Mouse (Mus musculus) kidney, postnatal 0 days (tissue): ENCODE data around the gene Piezo1. TPM values are rescaled to one million over a fixed set of nuclear protein-coding genes. Genes with fewer than 3 reads are reported as not detected.
A peak's percentile ranks its signal among the peaks of the same experiment; 100 is the strongest.

Experiments
- ATAC-seq: fragments of 200-750 bp; cut with Nextera tagmentation; replicated peaks from 2 replicates; pipeline ENCODE4 v1.8.0; 2017; ENCODE audit warnings: low read depth, moderate number of reproducible peaks, moderate TSS enrichment, moderate library complexity; ENCODE audit not compliant: low FRiP score
- DNase-seq: peaks from one replicate; pipeline ENCODE4 v3.0.0-alpha.2; 2016; ENCODE audit warnings: low spot score
- H3K27ac ChIP-seq: fragments of 300-500 bp; sonication (generic); 2 replicates; pipeline ENCODE4 v1.5.1; 2014; ENCODE audit warnings: mild to moderate bottlenecking
- H3K27me3 ChIP-seq: fragments of 300-500 bp; sonication (generic); 2 replicates; pipeline ENCODE4 v1.6.1; 2014; ENCODE audit warnings: low read length, mixed read lengths; ENCODE audit not compliant: insufficient read depth
- H3K36me3 ChIP-seq: fragments of 300-500 bp; sonication (generic); 2 replicates; pipeline ENCODE4 v1.6.1; 2014; ENCODE audit warnings: low read length, mixed read lengths; ENCODE audit not compliant: insufficient read depth
- H3K4me1 ChIP-seq: fragments of 300-500 bp; sonication (generic); replicated peaks from 2 replicates; pipeline ENCODE4 v1.6.1; 2014; ENCODE audit warnings: antibody characterized with exemption, low read length, mixed read lengths; ENCODE audit not compliant: insufficient read depth
- H3K4me2 ChIP-seq: fragments of 300-500 bp; sonication (generic); 2 replicates; pipeline ENCODE4 v1.6.1; 2014; ENCODE audit warnings: mild to moderate bottlenecking, low read length, moderate library complexity, mixed read lengths
- H3K4me3 ChIP-seq: fragments of 300-500 bp; sonication (generic); replicated peaks from 2 replicates; pipeline ENCODE4 v1.5.1; 2014; ENCODE audit warnings: low read depth, low read length
- H3K9ac ChIP-seq: fragments of 300-500 bp; sonication (generic); 2 replicates; pipeline ENCODE4 v1.6.1; 2014; ENCODE audit warnings: low read depth, low read length
- H3K9me3 ChIP-seq: fragments of 300-500 bp; sonication (generic); replicated peaks from 2 replicates; pipeline ENCODE4 v1.6.1; 2016; ENCODE audit warnings: low read length, inconsistent platforms, mixed read lengths
- CTCF ChIP-seq: IDR thresholded peaks from 2 replicates; pipeline ENCODE4 v1.5.1; 2016; ENCODE audit warnings: antibody characterized with exemption, low read depth, mild to moderate bottlenecking, moderate library complexity
- WGBS: fragments of 180-500 bp; shearing (Covaris S2); extraction: QIAGEN DNeasy Blood & Tissue Kit; methylation state at CpG from one replicate; pipeline ENCODE4 v1.1.7; 2014; 5-methylcytosine and 5-hydroxymethylcytosine counted together
- polyA plus RNA-seq: library from polyadenylated mRNA; unstranded; fragments of >200 nt; fragmentation: Nextera tagmentation; extraction: Ambion mirVana; gene quantifications from 2 replicates; pipeline ENCODE4 v1.2.1, GENCODE M21; 2015

Gene Piezo1
- polyA plus RNA-seq, 1 experiment from 2014 or later = 14.9 TPM

- WGBS = 78% methylated on average over 17 of the region's 17 CpGs
- peak; percentile 51; the same call in 1 of the 2 replicates for TF ChIP-seq CTCF
- Histone ChIP-seq H3K4me2 (no peak overlapping the region), H3K36me3 (peaks cover 59% of the 10 kb centered on the region), H3K9ac (no peak overlapping the region), H3K4me1 (no peaks in the 10 kb centered on the region), H3K27ac (no peak overlapping the region; the same call in 1 of the 2 replicates), H3K9me3 (no peaks in the 10 kb centered on the region), H3K27me3 (no peaks in the 10 kb centered on the region), H3K4me3 (no peak overlapping the region)
- DNase-seq (no peak), ATAC-seq (no peak)
These were observed 53.2 kb downstream of the Piezo1 start for GRCm38 (mm10) chr8:122497912-122498311.

GRCm38 (mm10) chr8:122497016-122497734 lies 54.0 kb downstream of the Piezo1 start:
- DNase-seq (peak; percentile 46), ATAC-seq (no peak)
- Histone ChIP-seq H3K9me3 (no peaks in the 10 kb centered on the region), H3K4me1 (no peaks in the 10 kb centered on the region), H3K9ac (no peak overlapping the region), H3K36me3 (peaks cover 67% of the 10 kb centered on the region), H3K27ac (no peak overlapping the region; the same call in 1 of the 2 replicates), H3K4me2 (no peak overlapping the region), H3K27me3 (no peaks in the 10 kb centered on the region), H3K4me3 (no peak overlapping the region)
- TF ChIP-seq CTCF = peak; percentile 18; the same call in 1 of the 2 replicates
- WGBS = 75% methylated on average over 12 of the region's 12 CpGs

- Histone ChIP-seq H3K4me2 (no peak overlapping the region), H3K36me3 (peaks cover 75% of the 10 kb centered on the region), H3K9me3 (no peaks in the 10 kb centered on the region), H3K27me3 (no peaks in the 10 kb centered on the region), H3K4me3 (no peak overlapping the region), H3K27ac (no peak overlapping the region), H3K9ac (no peak overlapping the region), H3K4me1 (no peaks in the 10 kb centered on the region)
- TF ChIP-seq CTCF = no peak
- 89% methylated on average over 9 of the region's 9 CpGs for WGBS
- no peak for ATAC-seq
- no peak for DNase-seq
These were observed 62.7 kb downstream of the Piezo1 start for GRCm38 (mm10) chr8:122488387-122488786.

GRCm38 (mm10) chr8:122484831-122485230 lies 66.3 kb downstream of the Piezo1 start:
- Histone ChIP-seq H3K9ac (no peak overlapping the region), H3K4me3 (no peak overlapping the region), H3K27ac (no peak overlapping the region), H3K4me2 (no peak overlapping the region), H3K27me3 (no peaks in the 10 kb centered on the region), H3K4me1 (no peaks in the 10 kb centered on the region), H3K36me3 (peaks cover 74% of the 10 kb centered on the region), H3K9me3 (no peaks in the 10 kb centered on the region)
- ATAC-seq (no peak), DNase-seq (no peak)
- TF ChIP-seq CTCF = no peak
- 84% methylated on average over 12 of the region's 12 CpGs for WGBS

GRCm38 (mm10) chr8:122483877-122484276 lies 67.3 kb downstream of the Piezo1 start:
- no peak for DNase-seq
- no peaks in the 10 kb centered on the region for H3K27me3 ChIP-seq
- no peak overlapping the region for H3K4me2 ChIP-seq
- ATAC-seq = no peak
- peaks cover 73% of the 10 kb centered on the region for H3K36me3 ChIP-seq
- 96% methylated on average over 7 of the region's 7 CpGs for WGBS
- TF ChIP-seq CTCF = peak; percentile 43; the same call in 1 of the 2 replicates
- no peaks in the 10 kb centered on the region for H3K9me3 ChIP-seq
- H3K9ac ChIP-seq = no peak overlapping the region
- H3K4me1 ChIP-seq = no peaks in the 10 kb centered on the region
- no peak overlapping the region for H3K27ac ChIP-seq
- no peak overlapping the region for H3K4me3 ChIP-seq

GRCm38 (mm10) chr8:122482448-122482847 lies 68.7 kb downstream of the Piezo1 start:
- Histone ChIP-seq H3K4me2 (no peak overlapping the region), H3K4me1 (no peaks in the 10 kb centered on the region), H3K27me3 (no peaks in the 10 kb centered on the region), H3K4me3 (no peak overlapping the region), H3K36me3 (peaks cover 68% of the 10 kb centered on the region), H3K9ac (no peak overlapping the region), H3K9me3 (no peaks in the 10 kb centered on the region), H3K27ac (no peak overlapping the region)
- ATAC-seq (no peak), DNase-seq (no peak)
- TF ChIP-seq CTCF = no peak
- 93% methylated on average over 8 of the region's 8 CpGs for WGBS
